Mouse (Mus musculus) NIH3T3 (cell line): Measurements from ENCODE around the gene Magi3.
A peak's percentile ranks its signal among the peaks of the same experiment; 100 is the strongest.

Experiments
- DNase-seq: peaks from one replicate; pipeline ENCODE4 v3.0.0-alpha.2; 2012; ENCODE audit warnings: low read depth

Gene Magi3

GRCm38 (mm10) chr3:104220295-104220965 is at the start of gene Magi3:
Gene Magi3, minus strand, starts transcription at chr3:104220374.
- DNase-seq = peak; percentile 98

- DNase-seq = peak; percentile 52
Observed at GRCm38 (mm10) chr3:104264530-104265145, 44.5 kb upstream of the Magi3 start.

GRCm38 (mm10) chr3:104260221-104260620 is 40.0 kb upstream of the Magi3 start:
- no peak for DNase-seq

- DNase-seq = no peak
Observed at GRCm38 (mm10) chr3:104259168-104259567, 39.0 kb upstream of the Magi3 start.

GRCm38 (mm10) chr3:104257041-104257440 is 36.9 kb upstream of the Magi3 start:
- no peak for DNase-seq

GRCm38 (mm10) chr3:104253760-104254159 is 33.6 kb upstream of the Magi3 start:
- DNase-seq = no peak

- no peak for DNase-seq
Observed at GRCm38 (mm10) chr3:104247850-104248249, 27.7 kb upstream of the Magi3 start.

- no peak for DNase-seq
Observed at GRCm38 (mm10) chr3:104247057-104247456, 26.9 kb upstream of the Magi3 start.

GRCm38 (mm10) chr3:104244373-104244772 is 24.2 kb upstream of the Magi3 start:
- DNase-seq = no peak

GRCm38 (mm10) chr3:104243972-104244371 is 23.8 kb upstream of the Magi3 start:
- no peak for DNase-seq

- DNase-seq = peak; percentile 63
Observed at GRCm38 (mm10) chr3:104239785-104240184, 19.6 kb upstream of the Magi3 start.

GRCm38 (mm10) chr3:104239376-104239775 is 19.2 kb upstream of the Magi3 start:
- DNase-seq = peak; percentile 75

GRCm38 (mm10) chr3:104237846-104238440 is 17.8 kb upstream of the Magi3 start:
- no peak for DNase-seq

GRCm38 (mm10) chr3:104236029-104236428 is 15.9 kb upstream of the Magi3 start:
- DNase-seq = no peak

GRCm38 (mm10) chr3:104235099-104235498 is 14.9 kb upstream of the Magi3 start:
- DNase-seq = no peak

- DNase-seq = peak; percentile 63
Observed at GRCm38 (mm10) chr3:104233366-104234312, 13.5 kb upstream of the Magi3 start.

GRCm38 (mm10) chr3:104227438-104228111 is 7.4 kb upstream of the Magi3 start:
- DNase-seq = no peak

GRCm38 (mm10) chr3:104226731-104227130 is 6.6 kb upstream of the Magi3 start:
- peak; percentile 22 for DNase-seq

GRCm38 (mm10) chr3:104221156-104221555 is 982 bp upstream of the Magi3 start:
- DNase-seq = no peak

GRCm38 (mm10) chr3:104219531-104220294 is 461 bp downstream of the Magi3 start:
- peak; percentile 56 for DNase-seq

GRCm38 (mm10) chr3:104218926-104219325 is 1.2 kb downstream of the Magi3 start:
- peak; percentile 48 for DNase-seq
